Mouse (Mus musculus): ENCODE measurements around the gene Zbed4.

GRCm38 (mm10) chr15:88733834-88734571 lies 17.5 kb upstream of the Zbed4 start, which contains the start of gene Brd1:
- TF ChIP-seq CTCF (IDR thresholded peaks at IDR 0.05; ENCODE audit: low read depth, low read length) (no peak), POLR2A (IDR thresholded peaks at IDR 0.05; ENCODE audit: extremely low read depth, insufficient read depth, low read length) (peak; percentile 80)
